Mouse (Mus musculus) stomach, embryonic 14.5 days (tissue): ENCODE measurements around the gene Catsperz. TPM values are rescaled to one million over a fixed set of nuclear protein-coding genes. Genes with fewer than 3 reads are reported as not detected.

Source experiments
- ATAC-seq: fragments of 200-750 bp; cut with Nextera tagmentation; 2 replicates; pipeline ENCODE4 v1.8.0; 2017; ENCODE audit warnings: low read depth, moderate TSS enrichment; ENCODE audit not compliant: insufficient number of reproducible peaks, insufficient read depth, low FRiP score
- H3K27ac ChIP-seq: fragments of 300-500 bp; sonication (generic); 2 replicates; pipeline ENCODE4 v1.5.1; 2014; ENCODE audit warnings: mild to moderate bottlenecking, low read length, moderate library complexity, mixed read lengths
- H3K27me3 ChIP-seq: fragments of 300-500 bp; sonication (generic); 2 replicates; pipeline ENCODE4 v1.6.1; 2014; ENCODE audit warnings: low read length, control low read depth, mixed read lengths; ENCODE audit not compliant: control insufficient read depth, insufficient read depth
- H3K36me3 ChIP-seq: fragments of 300-500 bp; sonication (generic); 2 replicates; pipeline ENCODE4 v1.6.1; 2014; ENCODE audit warnings: mild to moderate bottlenecking, control low read depth, low read length, moderate library complexity, mixed read lengths; ENCODE audit not compliant: control insufficient read depth, insufficient read depth
- H3K4me1 ChIP-seq: fragments of 300-500 bp; sonication (generic); 2 replicates; pipeline ENCODE4 v1.6.1; 2014; ENCODE audit warnings: low read length, control low read depth, mixed read lengths; ENCODE audit not compliant: control insufficient read depth, insufficient read depth
- H3K4me2 ChIP-seq: fragments of 300-500 bp; sonication (generic); replicated peaks from 2 replicates; pipeline ENCODE4 v1.6.1; 2014; ENCODE audit warnings: low read depth, low read length, control low read depth
- H3K4me3 ChIP-seq: fragments of 300-500 bp; sonication (generic); 2 replicates; pipeline ENCODE4 v1.5.1; 2014; ENCODE audit warnings: low read depth, low read length, control low read depth
- H3K9ac ChIP-seq: fragments of 300-500 bp; sonication (generic); replicated peaks from 2 replicates; pipeline ENCODE4 v1.6.1; 2014; ENCODE audit warnings: low read depth, mild to moderate bottlenecking, control low read depth, low read length, moderate library complexity, mixed read lengths
- H3K9me3 ChIP-seq: fragments of 300-500 bp; sonication (generic); 2 replicates; pipeline ENCODE4 v1.6.1; 2016; ENCODE audit warnings: low read depth, low read length, control low read depth; ENCODE audit not compliant: control insufficient read depth
- WGBS: fragments of 180-500 bp; shearing (Covaris S2); extraction: QIAGEN DNeasy Blood & Tissue Kit; methylation state at CpG from one replicate; pipeline ENCODE4 v1.1.7; 2014; 5-methylcytosine and 5-hydroxymethylcytosine counted together
- polyA plus RNA-seq: library from polyadenylated mRNA; unstranded; fragments of >200 nt; fragmentation: Nextera tagmentation; extraction: Ambion mirVana; gene quantifications from 2 replicates; pipeline ENCODE4 v1.2.1, GENCODE M21; 2014

The Catsperz gene
- polyA plus RNA-seq, 1 experiment from 2014 or later = 1.5 TPM

- Histone ChIP-seq H3K4me1 (peaks cover 20% of the 10 kb centered on the region; the same call in 1 of the 2 replicates), H3K9ac (peak within 1 kb of the TSS; percentile 45), H3K27me3 (no peaks in the 10 kb centered on the region), H3K9me3 (no peaks in the 10 kb centered on the region), H3K4me3 (peak within 1 kb of the TSS; percentile 57), H3K4me2 (peak within 1 kb of the TSS; percentile 88), H3K36me3 (peaks cover 40% of the 10 kb centered on the region), H3K27ac (peak within 1 kb of the TSS; percentile 99)
- ATAC-seq = peak; percentile 91
- under 1% methylated on average over 65 of the region's 65 CpGs for WGBS
Observed at GRCm38 (mm10) chr19:6909507-6910289, 15.5 kb downstream of the Catsperz start, which contains the start of the genes Trmt112 and Prdx5. Trmt112 (plus strand) TSS chr19:6909698. Prdx5 (minus strand) TSS chr19:6910106.

DNA sequence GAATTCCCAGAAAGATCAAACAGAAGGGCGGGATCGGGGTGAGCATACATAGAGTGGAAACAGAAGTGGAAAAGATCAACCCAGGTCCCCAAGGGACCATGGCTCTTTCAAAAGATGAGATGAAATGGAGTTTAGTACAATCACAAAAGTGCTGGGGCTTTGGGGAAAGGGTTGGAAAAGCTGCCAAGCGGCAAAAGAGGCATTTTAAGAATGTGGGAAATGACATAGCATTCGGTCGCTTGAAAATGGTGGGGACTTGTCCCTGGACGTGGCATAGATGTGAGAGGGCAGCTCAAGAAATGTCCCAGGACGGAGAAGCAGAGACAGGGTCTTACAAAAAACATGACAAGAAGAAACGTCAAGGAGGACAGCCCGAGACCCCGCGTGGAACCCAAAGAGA, 16.2 kb downstream of the Catsperz start:
- peaks cover 40% of the 10 kb centered on the region for H3K36me3 ChIP-seq

GRCm38 (mm10) chr19:6907811-6908540, 17.2 kb downstream of the Catsperz start:
- no peaks in the 10 kb centered on the region for H3K27me3 ChIP-seq
- ATAC-seq = no peak
- H3K4me2 ChIP-seq = peak overlapping the region; percentile 88
- 79% methylated on average over 7 of the region's 7 CpGs for WGBS
- peaks cover 35% of the 10 kb centered on the region for H3K36me3 ChIP-seq
- H3K4me3 ChIP-seq = peak overlapping the region; percentile 57
- H3K4me1 ChIP-seq = peaks cover 20% of the 10 kb centered on the region; the same call in 1 of the 2 replicates
- no peak overlapping the region for H3K27ac ChIP-seq
- H3K9ac ChIP-seq = peak overlapping the region; percentile 45
- no peaks in the 10 kb centered on the region for H3K9me3 ChIP-seq

More for the DNA sequence above, 16.2 kb downstream of the Catsperz start:
- no peak for ATAC-seq
- peak overlapping the region; percentile 88 for H3K4me2 ChIP-seq
- no peaks in the 10 kb centered on the region for H3K9me3 ChIP-seq
- 6% methylated on average over 11 of the region's 11 CpGs for WGBS
- peak overlapping the region; percentile 45 for H3K9ac ChIP-seq
- H3K4me3 ChIP-seq = peak overlapping the region; percentile 57
- peak overlapping the region; percentile 99 for H3K27ac ChIP-seq
- no peaks in the 10 kb centered on the region for H3K27me3 ChIP-seq
- H3K4me1 ChIP-seq = peaks cover 20% of the 10 kb centered on the region; the same call in 1 of the 2 replicates

DNA sequence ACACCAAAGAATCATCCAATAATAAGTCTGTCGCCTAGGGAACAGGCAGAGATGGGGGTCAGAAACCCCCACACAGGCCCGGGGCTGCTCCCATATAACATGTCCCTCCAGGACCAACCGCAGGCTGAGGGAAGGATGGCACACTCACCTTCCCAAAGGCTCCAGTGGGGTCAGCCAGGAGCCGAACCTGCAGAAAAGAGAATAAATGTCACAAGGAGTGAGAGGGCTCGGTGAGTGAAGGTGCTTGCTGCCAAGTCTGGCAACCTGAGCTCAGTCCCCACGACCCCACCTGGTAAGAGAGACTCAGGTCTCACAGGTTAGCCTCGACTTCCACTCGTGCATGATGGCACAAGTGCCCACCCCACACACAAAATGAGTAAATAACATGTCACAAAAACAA, 18.1 kb downstream of the Catsperz start:
- Histone ChIP-seq H3K27ac (no peak overlapping the region), H3K4me1 (peaks cover 20% of the 10 kb centered on the region; the same call in 1 of the 2 replicates), H3K27me3 (no peaks in the 10 kb centered on the region), H3K9ac (no peak overlapping the region), H3K4me3 (no peak overlapping the region), H3K4me2 (no peak overlapping the region), H3K9me3 (no peaks in the 10 kb centered on the region), H3K36me3 (peaks cover 27% of the 10 kb centered on the region)
- WGBS = 87% methylated on average over 8 of the region's 8 CpGs
- ATAC-seq = no peak

- Histone ChIP-seq H3K9me3 (no peaks in the 10 kb centered on the region), H3K36me3 (peaks cover 18% of the 10 kb centered on the region), H3K27ac (no peak overlapping the region), H3K4me2 (no peak overlapping the region), H3K9ac (no peak overlapping the region), H3K4me3 (no peak overlapping the region), H3K27me3 (no peaks in the 10 kb centered on the region), H3K4me1 (peaks cover 17% of the 10 kb centered on the region; the same call in 1 of the 2 replicates)
- WGBS = 87% methylated on average over 3 of the region's 3 CpGs
- ATAC-seq = no peak
Observed at GRCm38 (mm10) chr19:6906199-6906598, 19.0 kb downstream of the Catsperz start.

DNA sequence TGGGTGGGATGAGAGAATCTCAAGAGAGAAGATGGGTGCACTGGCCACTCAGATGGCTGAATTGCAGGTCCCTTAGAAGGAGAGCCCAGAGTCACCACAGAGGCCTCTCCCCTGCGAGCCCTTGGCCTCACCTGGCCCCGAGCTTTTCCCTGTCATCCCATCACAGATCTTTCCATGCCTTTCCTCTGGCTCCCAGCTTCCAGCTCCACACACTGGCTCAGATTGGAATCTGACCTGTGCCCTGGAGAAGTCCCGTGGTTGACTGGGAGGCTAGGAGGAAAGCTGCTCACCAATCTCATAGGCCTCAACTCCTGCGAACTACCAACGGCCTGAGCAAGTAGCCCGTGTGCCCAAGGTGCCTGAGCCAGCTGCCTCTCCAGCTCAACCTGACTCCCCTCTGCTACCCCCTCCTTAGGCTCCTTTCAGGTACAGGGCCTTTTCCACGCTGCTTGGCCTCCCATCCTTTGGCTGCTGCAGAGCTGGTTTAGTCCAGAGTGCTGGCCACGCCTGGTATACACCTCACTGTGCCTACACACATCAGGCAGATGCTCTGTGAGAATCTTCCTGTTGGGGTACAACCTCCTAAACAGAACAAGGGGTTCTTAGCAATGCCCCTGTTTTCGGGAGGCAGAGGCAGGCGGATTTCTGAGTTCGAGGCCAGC, 19.6 kb downstream of the Catsperz start:
- Histone ChIP-seq H3K36me3 (peaks cover 17% of the 10 kb centered on the region), H3K9ac (no peak overlapping the region), H3K27ac (no peak overlapping the region), H3K27me3 (no peaks in the 10 kb centered on the region), H3K4me2 (no peak overlapping the region), H3K9me3 (no peaks in the 10 kb centered on the region), H3K4me3 (no peak overlapping the region), H3K4me1 (peaks cover 14% of the 10 kb centered on the region; the same call in 1 of the 2 replicates)
- 89% methylated on average over 11 of the region's 11 CpGs for WGBS
- ATAC-seq = no peak

DNA sequence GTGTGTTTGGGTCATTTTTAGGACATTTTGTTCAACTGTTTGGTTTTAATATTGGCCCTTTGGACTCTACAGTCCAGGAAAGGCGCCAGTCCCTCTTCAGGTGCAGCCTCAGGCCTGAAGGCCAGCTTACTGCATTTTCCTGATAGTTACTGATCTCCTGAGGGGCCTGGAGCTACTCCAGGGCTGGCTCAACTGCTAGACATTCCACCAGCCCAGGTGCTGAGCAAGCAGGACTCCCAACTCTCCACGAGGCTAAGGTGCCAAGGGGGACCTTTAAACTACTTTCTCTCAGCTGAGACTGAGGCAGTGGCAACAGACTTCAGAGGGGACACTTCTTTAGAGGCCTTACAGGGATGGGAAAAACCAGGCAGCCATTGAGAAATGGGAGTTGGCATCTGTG, 20.3 kb downstream of the Catsperz start:
- Histone ChIP-seq H3K4me3 (no peak overlapping the region), H3K27me3 (no peaks in the 10 kb centered on the region), H3K36me3 (peaks cover 17% of the 10 kb centered on the region), H3K4me2 (no peak overlapping the region), H3K27ac (no peak overlapping the region), H3K9me3 (peaks cover 3% of the 10 kb centered on the region; the same call in 1 of the 2 replicates), H3K9ac (no peak overlapping the region), H3K4me1 (peaks cover 14% of the 10 kb centered on the region; the same call in 1 of the 2 replicates)
- no peak for ATAC-seq
- WGBS = 79% methylated on average over 2 of the region's 2 CpGs

DNA sequence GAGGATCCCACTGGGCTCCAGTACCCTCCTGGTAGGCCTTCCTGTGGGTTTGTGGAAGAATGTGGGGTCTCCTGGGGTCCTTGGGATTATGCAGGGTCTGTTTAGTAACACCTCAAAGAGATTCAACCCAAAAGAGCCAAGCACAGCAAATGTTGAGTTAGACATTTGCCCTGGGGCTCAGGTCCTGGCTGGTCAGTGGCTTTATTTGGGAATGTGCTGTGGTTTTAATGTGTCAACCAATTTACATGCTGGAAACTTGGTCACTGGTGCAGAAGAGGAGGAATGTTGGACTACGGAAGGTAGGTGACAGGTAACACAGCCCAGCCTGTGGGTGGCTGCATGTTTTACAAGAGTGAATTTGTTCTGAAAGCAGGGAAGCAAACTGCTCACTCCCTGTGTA, 22.1 kb downstream of the Catsperz start:
- 93% methylated on average over 1 of the region's 1 CpGs for WGBS

More for the DNA sequence above, 22.1 kb downstream of the Catsperz start:
- H3K9me3 ChIP-seq = peaks cover 3% of the 10 kb centered on the region; the same call in 1 of the 2 replicates
- no peak overlapping the region for H3K4me3 ChIP-seq
- no peak overlapping the region for H3K27ac ChIP-seq
- H3K4me1 ChIP-seq = peaks cover 7% of the 10 kb centered on the region; the same call in 1 of the 2 replicates
- peaks cover 17% of the 10 kb centered on the region for H3K36me3 ChIP-seq
- H3K9ac ChIP-seq = no peak overlapping the region
- H3K27me3 ChIP-seq = no peaks in the 10 kb centered on the region
- ATAC-seq = no peak
- H3K4me2 ChIP-seq = no peak overlapping the region
